Mouse (Mus musculus): ENCODE measurements around the gene Ogdhl. TPM values are rescaled to one million over a fixed set of nuclear protein-coding genes. Genes with fewer than 3 reads are reported as not detected.
A peak's percentile ranks its signal among the peaks of the same experiment; 100 is the strongest.

Ogdhl gene
- 20.7 and 24.2 TPM in 2 replicates for polyA plus RNA-seq (2015; fragmentation: Nextera tagmentation; extraction: Ambion mirVana)

DNA sequence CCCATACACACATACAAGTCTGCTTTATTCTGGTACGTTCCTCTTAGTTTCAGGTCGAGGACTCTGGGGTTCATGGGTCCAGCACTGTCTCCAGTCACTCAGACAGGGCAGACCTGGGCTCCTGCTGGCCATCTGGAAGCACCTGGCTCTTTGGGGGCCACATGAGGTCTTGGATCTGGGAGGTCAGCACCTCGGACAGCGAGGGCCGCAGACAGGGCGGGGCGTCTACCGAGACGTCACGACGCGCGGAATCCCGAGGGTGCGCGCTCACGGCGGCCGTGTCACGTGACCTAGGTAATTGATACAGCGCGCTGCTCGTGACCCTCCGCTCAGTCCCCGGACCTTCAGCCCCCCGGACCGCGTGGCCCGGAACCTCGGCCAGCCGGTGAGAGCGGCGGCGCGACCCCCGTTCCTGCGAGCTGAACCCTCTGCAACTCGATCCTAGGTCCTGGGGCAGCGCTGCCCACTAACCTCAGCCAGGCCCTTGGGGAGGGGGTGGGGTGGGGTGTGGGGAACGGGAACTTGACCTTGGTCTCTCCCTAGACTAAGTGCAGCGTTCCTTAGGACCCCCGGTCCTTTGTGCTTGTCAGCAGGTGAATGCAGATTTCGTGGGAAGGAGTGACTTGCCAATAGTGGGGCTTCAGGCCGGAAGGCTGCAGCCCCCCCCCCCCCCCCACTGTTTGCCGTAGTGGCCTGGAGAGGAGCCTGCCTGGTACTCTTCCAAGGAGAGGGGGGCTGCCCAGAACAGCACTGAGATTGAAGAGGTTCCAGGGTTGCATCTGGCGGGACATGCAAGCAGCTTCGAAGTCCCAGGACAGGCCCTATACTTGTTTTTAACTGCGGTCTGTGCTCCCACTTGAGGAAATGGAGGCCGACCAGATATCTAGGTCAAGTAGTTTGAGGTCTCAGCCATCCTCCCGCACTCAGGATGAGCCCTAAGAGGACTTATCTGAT, at the start of gene Ogdhl:
TSS of gene Ogdhl (plus strand) at position 288 of the 954 bp plus-strand sequence.
- peak within 1 kb of the TSS; percentile 73 for H3K4me3 ChIP-seq (ENCODE audit: low read length)
- H3K4me2 ChIP-seq (ENCODE audit: low read depth, low read length), result peak within 1 kb of the TSS; percentile 84
- H3K4me1 ChIP-seq (ENCODE audit: control insufficient read depth, insufficient read depth, low read length), result no peaks in the 10 kb centered on the region
- no peaks in the 10 kb centered on the region for H3K27me3 ChIP-seq (replicated peaks; ENCODE audit: control insufficient read depth, insufficient read depth, low read length)
- no peak within 1 kb of the TSS for H3K27ac ChIP-seq (ENCODE audit: low read length)
- peak within 1 kb of the TSS; percentile 83 for H3K9ac ChIP-seq (ENCODE audit: low read depth, low read length)
- H3K36me3 ChIP-seq (ENCODE audit: control insufficient read depth, insufficient read depth, low read length), result no peaks in the 10 kb centered on the region
- 3% methylated on average over 50 of the region's 50 CpGs for WGBS
- peak; percentile 91 for ATAC-seq
- no peaks in the 10 kb centered on the region for H3K9me3 ChIP-seq (ENCODE audit: control insufficient read depth, low read length)

DNA sequence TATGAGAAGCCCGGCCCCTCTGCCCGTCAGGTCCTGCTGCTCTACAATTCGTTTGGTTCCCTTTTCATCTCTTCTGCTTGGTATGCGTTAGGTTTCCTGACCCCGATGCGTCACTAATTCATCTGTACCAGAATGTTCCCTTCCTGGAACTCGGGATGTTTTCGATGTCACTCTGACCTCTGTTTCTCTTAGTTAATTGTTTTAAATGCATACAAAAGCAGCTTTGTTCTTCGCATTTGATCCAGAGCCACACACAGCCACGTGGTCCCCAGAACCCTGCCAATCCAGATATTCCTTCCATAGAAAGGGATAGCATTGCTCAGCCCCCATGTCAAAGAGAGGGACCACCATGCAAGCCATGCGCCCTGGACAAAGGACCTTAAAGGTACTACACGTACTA, 20.2 kb upstream of the Ogdhl start:
- H3K4me2 ChIP-seq (ENCODE audit: low read depth, low read length), result no peak overlapping the region
- H3K4me1 ChIP-seq (ENCODE audit: control insufficient read depth, insufficient read depth, low read length), result no peaks in the 10 kb centered on the region
- 72% methylated on average over 12 of the region's 12 CpGs for WGBS
- H3K27me3 ChIP-seq (replicated peaks; ENCODE audit: control insufficient read depth, insufficient read depth, low read length), result no peaks in the 10 kb centered on the region
- no peak for ATAC-seq
- H3K36me3 ChIP-seq (ENCODE audit: control insufficient read depth, insufficient read depth, low read length), result no peaks in the 10 kb centered on the region
- H3K9ac ChIP-seq (ENCODE audit: low read depth, low read length), result no peak overlapping the region
- H3K4me3 ChIP-seq (ENCODE audit: low read length), result no peak overlapping the region
- no peaks in the 10 kb centered on the region for H3K9me3 ChIP-seq (ENCODE audit: control insufficient read depth, low read length)
- no peak overlapping the region for H3K27ac ChIP-seq (ENCODE audit: low read length)

DNA sequence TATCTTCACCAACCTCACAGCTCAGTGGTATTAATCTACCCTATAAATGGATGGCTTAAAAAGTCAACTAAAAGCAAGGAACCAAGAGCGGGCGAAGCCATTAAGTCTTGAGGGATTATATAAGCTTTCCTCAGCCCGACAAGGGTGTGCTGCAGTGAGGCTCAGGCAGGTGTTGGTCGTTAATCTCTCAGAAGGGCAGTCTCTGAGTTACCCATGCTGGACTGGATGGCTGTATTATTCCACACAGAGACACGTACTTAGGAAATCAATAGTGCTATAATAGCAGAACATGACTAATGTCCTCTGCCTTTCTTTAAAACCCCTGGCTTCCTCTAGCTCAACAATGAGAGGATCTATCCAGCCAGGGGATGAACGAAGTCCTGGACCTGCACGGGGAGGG, 19.4 kb upstream of the Ogdhl start:
- Histone ChIP-seq H3K27ac (ENCODE audit: low read length) (no peak overlapping the region), H3K9ac (ENCODE audit: low read depth, low read length) (no peak overlapping the region), H3K4me1 (ENCODE audit: control insufficient read depth, insufficient read depth, low read length) (no peaks in the 10 kb centered on the region), H3K36me3 (ENCODE audit: control insufficient read depth, insufficient read depth, low read length) (no peaks in the 10 kb centered on the region), H3K4me2 (ENCODE audit: low read depth, low read length) (no peak overlapping the region), H3K9me3 (ENCODE audit: control insufficient read depth, low read length) (no peaks in the 10 kb centered on the region), H3K27me3 (replicated peaks; ENCODE audit: control insufficient read depth, insufficient read depth, low read length) (no peaks in the 10 kb centered on the region), H3K4me3 (ENCODE audit: low read length) (no peak overlapping the region)
- no peak for ATAC-seq
- 75% methylated on average over 7 of the region's 7 CpGs for WGBS

DNA sequence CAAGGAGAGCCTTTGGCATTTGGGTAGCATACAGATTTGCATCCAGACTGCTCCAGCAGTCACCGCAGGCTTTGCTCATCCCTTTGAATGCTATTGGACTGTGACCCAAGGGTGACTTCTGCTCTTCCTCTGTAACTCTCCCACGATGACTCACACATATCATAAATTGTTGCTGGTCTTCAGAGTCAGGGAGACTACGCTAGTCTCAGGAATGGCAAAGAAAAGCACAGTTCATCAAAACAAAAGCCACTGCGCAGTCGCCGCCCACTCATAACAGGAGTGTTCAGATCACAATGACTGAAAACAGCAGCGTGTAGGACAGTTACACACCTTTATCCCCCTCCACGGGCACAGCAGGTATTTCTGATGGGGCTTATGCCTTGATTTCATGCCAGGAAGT, 16.9 kb upstream of the Ogdhl start:
- peak; percentile 62 for ATAC-seq
- Histone ChIP-seq H3K9ac (ENCODE audit: low read depth, low read length) (no peak overlapping the region), H3K4me3 (ENCODE audit: low read length) (no peak overlapping the region), H3K27me3 (replicated peaks; ENCODE audit: control insufficient read depth, insufficient read depth, low read length) (no peaks in the 10 kb centered on the region), H3K4me1 (ENCODE audit: control insufficient read depth, insufficient read depth, low read length) (no peaks in the 10 kb centered on the region), H3K9me3 (ENCODE audit: control insufficient read depth, low read length) (no peaks in the 10 kb centered on the region), H3K27ac (ENCODE audit: low read length) (no peak overlapping the region), H3K36me3 (ENCODE audit: control insufficient read depth, insufficient read depth, low read length) (no peaks in the 10 kb centered on the region), H3K4me2 (ENCODE audit: low read depth, low read length) (no peak overlapping the region)
- 76% methylated on average over 8 of the region's 8 CpGs for WGBS

DNA sequence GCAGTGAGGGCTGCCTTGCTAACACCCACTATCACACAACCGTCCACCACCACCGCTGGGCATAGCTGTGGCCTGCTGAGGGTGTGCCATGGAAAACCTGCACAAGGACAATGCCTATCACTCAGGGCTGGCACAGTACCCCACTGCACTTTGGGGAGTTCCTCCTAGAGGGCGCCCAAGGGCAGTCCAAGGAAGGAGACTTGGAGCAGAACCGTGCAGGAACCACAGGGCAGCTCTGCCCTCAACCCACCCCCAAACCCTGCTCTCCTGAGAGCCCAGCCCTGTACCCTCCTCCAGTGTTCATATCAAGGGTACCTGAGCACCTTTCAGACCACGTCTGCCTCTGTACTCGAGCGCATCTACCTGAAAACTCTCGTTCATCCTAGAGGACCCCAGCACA, 11.9 kb upstream of the Ogdhl start:
- H3K4me3 ChIP-seq (ENCODE audit: low read length), result no peak overlapping the region
- no peak for ATAC-seq

DNA sequence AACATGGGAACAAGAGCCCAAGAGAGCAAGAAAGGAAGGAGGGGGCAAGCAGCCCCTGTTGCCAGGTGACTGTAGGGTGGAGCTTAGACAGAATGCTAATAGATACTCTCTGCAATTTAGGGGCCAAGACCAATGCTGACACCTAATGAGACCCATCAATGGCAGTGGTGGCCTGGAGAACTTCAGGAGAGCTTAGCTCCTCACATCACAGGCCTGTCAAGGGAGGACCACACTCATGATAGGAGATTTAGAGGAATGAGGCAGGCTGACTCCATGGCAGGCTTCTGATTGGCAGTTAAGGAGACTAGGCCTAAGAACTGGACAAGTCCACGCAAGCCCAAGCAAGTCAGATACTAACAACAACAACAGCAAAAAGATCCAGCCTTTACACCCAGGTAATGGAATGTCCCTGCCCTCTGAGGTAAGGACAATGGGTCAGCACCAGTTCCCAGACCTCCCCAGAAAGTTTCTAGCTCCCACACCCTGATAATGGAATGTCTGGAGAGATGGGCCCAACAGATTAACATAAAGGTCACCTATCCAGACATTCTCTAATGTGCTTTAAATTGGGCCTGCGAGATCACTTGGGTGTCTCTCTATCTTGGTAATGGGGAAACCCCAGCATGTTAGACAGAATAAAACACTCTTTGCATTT, 10.3 kb upstream of the Ogdhl start:
- no peak for ATAC-seq
- H3K27ac ChIP-seq (ENCODE audit: low read length), result no peak overlapping the region
- no peak overlapping the region for H3K4me3 ChIP-seq (ENCODE audit: low read length)
- no peak overlapping the region for H3K4me2 ChIP-seq (ENCODE audit: low read depth, low read length)
- H3K9me3 ChIP-seq (ENCODE audit: control insufficient read depth, low read length), result no peaks in the 10 kb centered on the region
- H3K9ac ChIP-seq (ENCODE audit: low read depth, low read length), result no peak overlapping the region
- 96% methylated on average over 2 of the region's 2 CpGs for WGBS
- no peaks in the 10 kb centered on the region for H3K27me3 ChIP-seq (replicated peaks; ENCODE audit: control insufficient read depth, insufficient read depth, low read length)
- no peaks in the 10 kb centered on the region for H3K36me3 ChIP-seq (ENCODE audit: control insufficient read depth, insufficient read depth, low read length)
- H3K4me1 ChIP-seq (ENCODE audit: control insufficient read depth, insufficient read depth, low read length), result no peaks in the 10 kb centered on the region

More for the DNA sequence above, 11.9 kb upstream of the Ogdhl start:
- Histone ChIP-seq H3K27me3 (replicated peaks; ENCODE audit: control insufficient read depth, insufficient read depth, low read length) (no peaks in the 10 kb centered on the region), H3K9ac (ENCODE audit: low read depth, low read length) (no peak overlapping the region), H3K4me2 (ENCODE audit: low read depth, low read length) (no peak overlapping the region), H3K36me3 (ENCODE audit: control insufficient read depth, insufficient read depth, low read length) (no peaks in the 10 kb centered on the region), H3K9me3 (ENCODE audit: control insufficient read depth, low read length) (no peaks in the 10 kb centered on the region), H3K4me1 (ENCODE audit: control insufficient read depth, insufficient read depth, low read length) (no peaks in the 10 kb centered on the region), H3K27ac (ENCODE audit: low read length) (no peak overlapping the region)
- 46% methylated on average over 8 of the region's 8 CpGs for WGBS

DNA sequence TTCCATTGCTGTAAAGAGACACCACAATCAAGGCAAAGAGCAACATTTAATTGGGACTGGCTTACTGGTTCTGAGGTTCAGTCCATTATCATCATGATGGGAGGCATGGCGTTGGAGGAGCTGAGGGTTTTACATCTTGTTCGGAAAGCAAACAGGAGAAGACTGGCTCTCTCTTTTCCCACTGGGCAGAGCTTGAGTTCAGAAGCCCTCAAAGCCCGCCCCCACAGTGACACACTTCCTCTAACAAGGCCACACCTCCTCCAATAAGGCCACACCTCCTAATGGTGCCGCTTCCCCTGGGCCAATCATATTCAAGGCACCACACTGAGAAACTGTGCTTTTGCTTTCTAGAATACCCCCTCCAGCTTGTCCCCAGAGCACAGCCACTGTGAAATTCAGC, 4.0 kb upstream of the Ogdhl start:
- ATAC-seq, result no peak
- 9% methylated on average over 4 of the region's 4 CpGs for WGBS
- H3K9me3 ChIP-seq (ENCODE audit: control insufficient read depth, low read length), result no peaks in the 10 kb centered on the region

DNA sequence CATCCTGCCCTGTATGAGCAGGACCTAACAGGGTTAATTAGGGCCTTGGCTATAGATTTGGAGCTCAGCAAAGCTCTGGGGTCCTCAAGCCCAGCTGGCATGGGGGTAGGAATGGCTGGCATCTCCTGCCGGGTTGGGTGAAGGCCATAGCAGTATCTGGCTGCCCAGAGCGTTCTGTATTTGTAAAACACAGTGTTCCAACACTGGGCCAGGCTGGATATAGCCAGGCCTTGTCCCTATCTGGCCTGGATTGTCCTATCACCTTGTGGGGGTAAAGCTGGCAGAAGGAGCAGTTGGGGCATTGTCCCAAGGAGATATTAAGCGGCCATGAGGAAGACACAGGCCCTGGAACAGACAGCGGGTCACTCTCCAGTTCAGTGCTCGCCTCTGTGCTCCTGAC, 1.4 kb downstream of the Ogdhl start:
- H3K4me3 ChIP-seq (ENCODE audit: low read length), result no peak overlapping the region
- 94% methylated on average over 5 of the region's 5 CpGs for WGBS
- H3K9ac ChIP-seq (ENCODE audit: low read depth, low read length), result no peak overlapping the region
- no peak for ATAC-seq
- no peak overlapping the region for H3K4me2 ChIP-seq (ENCODE audit: low read depth, low read length)
- H3K27ac ChIP-seq (ENCODE audit: low read length), result no peak overlapping the region
- H3K36me3 ChIP-seq (ENCODE audit: control insufficient read depth, insufficient read depth, low read length), result no peaks in the 10 kb centered on the region
- H3K4me1 ChIP-seq (ENCODE audit: control insufficient read depth, insufficient read depth, low read length), result no peaks in the 10 kb centered on the region
- no peaks in the 10 kb centered on the region for H3K9me3 ChIP-seq (ENCODE audit: control insufficient read depth, low read length)
- no peaks in the 10 kb centered on the region for H3K27me3 ChIP-seq (replicated peaks; ENCODE audit: control insufficient read depth, insufficient read depth, low read length)

More for the DNA sequence above, 4.0 kb upstream of the Ogdhl start:
- Histone ChIP-seq H3K4me2 (ENCODE audit: low read depth, low read length) (no peak overlapping the region), H3K27ac (ENCODE audit: low read length) (no peak overlapping the region), H3K4me1 (ENCODE audit: control insufficient read depth, insufficient read depth, low read length) (no peaks in the 10 kb centered on the region), H3K36me3 (ENCODE audit: control insufficient read depth, insufficient read depth, low read length) (no peaks in the 10 kb centered on the region), H3K27me3 (replicated peaks; ENCODE audit: control insufficient read depth, insufficient read depth, low read length) (no peaks in the 10 kb centered on the region), H3K4me3 (ENCODE audit: low read length) (no peak overlapping the region), H3K9ac (ENCODE audit: low read depth, low read length) (no peak overlapping the region)

DNA sequence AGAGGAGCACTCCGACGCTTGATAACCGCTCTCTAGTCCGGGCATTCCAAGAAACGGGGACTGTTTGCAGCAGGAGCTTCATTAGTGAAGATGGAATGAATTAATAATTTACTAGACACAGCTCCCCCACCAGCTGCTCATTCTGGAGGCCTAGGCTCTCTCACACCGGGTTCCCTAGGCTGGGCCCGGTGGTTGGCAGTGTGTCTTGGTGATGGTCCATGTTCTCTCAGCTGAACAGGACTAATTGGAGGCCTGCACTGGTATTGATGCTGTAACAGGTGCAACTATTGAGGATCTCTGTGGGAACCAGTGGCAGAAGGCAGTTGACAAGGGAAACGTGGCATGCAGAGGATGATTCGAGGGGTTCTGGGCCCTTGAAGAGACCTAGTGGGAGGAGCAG, 5.5 kb downstream of the Ogdhl start:
- no peak overlapping the region for H3K4me2 ChIP-seq (ENCODE audit: low read depth, low read length)
- H3K9ac ChIP-seq (ENCODE audit: low read depth, low read length), result no peak overlapping the region
- 77% methylated on average over 9 of the region's 9 CpGs for WGBS
- no peaks in the 10 kb centered on the region for H3K36me3 ChIP-seq (ENCODE audit: control insufficient read depth, insufficient read depth, low read length)
- H3K27me3 ChIP-seq (replicated peaks; ENCODE audit: control insufficient read depth, insufficient read depth, low read length), result no peaks in the 10 kb centered on the region
- no peak overlapping the region for H3K4me3 ChIP-seq (ENCODE audit: low read length)
- H3K4me1 ChIP-seq (ENCODE audit: control insufficient read depth, insufficient read depth, low read length), result no peaks in the 10 kb centered on the region
- no peaks in the 10 kb centered on the region for H3K9me3 ChIP-seq (ENCODE audit: control insufficient read depth, low read length)
- no peak overlapping the region for H3K27ac ChIP-seq (ENCODE audit: low read length)
- ATAC-seq, result no peak
